Mouse (Mus musculus) cortical plate, adult 2 months (tissue): ENCODE data around the gene Nfasc. TPM values are rescaled to one million over a fixed set of nuclear protein-coding genes. Genes with fewer than 3 reads are reported as not detected.
A peak's percentile ranks its signal among the peaks of the same experiment; 100 is the strongest.

Source experiments
- H3K27ac ChIP-seq: fragments of 200-500 bp; 2 replicates; pipeline ENCODE4 v1.5.1; 2012; ENCODE audit warnings: low read length, control low read depth, inconsistent platforms; ENCODE audit not compliant: insufficient read depth
- H3K4me1 ChIP-seq: fragments of 200-500 bp; 2 replicates; pipeline ENCODE4 v1.6.1; 2011; ENCODE audit warnings: low read length; ENCODE audit not compliant: control insufficient read depth, insufficient read depth
- H3K4me3 ChIP-seq: fragments of 200-500 bp; 2 replicates; pipeline ENCODE4 v1.5.1; 2011; ENCODE audit warnings: mild to moderate bottlenecking, low read length, control low read depth; ENCODE audit not compliant: insufficient read depth
- CTCF ChIP-seq: fragments of 200-500 bp; IDR thresholded peaks from 2 replicates; pipeline ENCODE4 v1.5.1; 2011; ENCODE audit warnings: mild to moderate bottlenecking, control low read depth, low read length; ENCODE audit not compliant: insufficient read depth; ENCODE audit errors: extremely low read depth
- POLR2A ChIP-seq: fragments of 200-500 bp; IDR thresholded peaks from 2 replicates; pipeline ENCODE4 v1.6.1; 2011; ENCODE audit warnings: mild to moderate bottlenecking, low read length, control low read depth; ENCODE audit not compliant: insufficient read depth; ENCODE audit errors: extremely low read depth
- polyA plus RNA-seq: library from polyadenylated mRNA; depleted of rRNA; stranded (reverse); fragments of >200 nt; gene quantifications from 2 replicates; pipeline ENCODE4 v1.2.3, GENCODE M21; 2012

Nfasc gene
- polyA plus RNA-seq, 1 experiment, result 109 TPM

DNA sequence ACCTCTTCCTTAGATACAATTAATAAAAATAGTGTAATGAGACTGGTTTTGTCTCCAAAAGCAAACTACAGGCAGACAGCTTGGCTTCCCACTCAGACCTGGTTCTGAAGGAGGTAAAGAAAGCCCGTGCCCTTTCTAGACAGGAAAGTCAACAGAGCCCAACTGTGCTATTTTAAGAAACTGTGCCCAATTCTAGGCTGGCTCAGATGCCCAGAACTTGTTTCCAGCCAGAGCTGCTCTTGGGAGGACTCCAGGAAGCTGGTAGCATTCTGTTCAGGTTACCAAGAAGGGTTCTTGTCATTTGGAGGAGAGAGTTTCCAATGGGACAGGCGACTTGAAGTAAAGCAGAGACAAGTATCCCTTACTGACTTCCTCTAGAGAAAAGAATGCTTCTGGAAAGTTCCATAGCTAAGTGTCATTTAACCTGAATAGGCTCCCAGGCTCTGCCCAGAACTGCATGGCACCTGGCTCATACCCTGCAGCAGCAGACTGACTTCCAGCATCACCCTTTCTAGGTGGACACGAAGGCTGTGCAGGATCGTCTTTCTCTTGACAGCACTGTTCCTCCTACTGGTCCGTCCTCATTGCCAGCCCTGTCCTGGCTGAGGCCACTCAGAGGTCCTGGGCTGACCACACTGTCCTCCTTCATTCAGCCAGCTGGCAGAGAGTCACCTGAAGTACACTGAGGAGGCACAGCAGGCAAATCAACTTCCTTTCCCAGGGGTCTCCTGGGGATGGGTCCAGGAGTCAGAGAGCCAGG is 111.8 kb downstream of the Nfasc start:
- H3K4me1 ChIP-seq, result peaks cover 11% of the 10 kb centered on the region
- TF ChIP-seq CTCF, result no peak
- TF ChIP-seq POLR2A, result no peak
- H3K4me3 ChIP-seq, result no peak overlapping the region
- no peak overlapping the region for H3K27ac ChIP-seq

- H3K4me3 ChIP-seq, result no peak overlapping the region
- no peak overlapping the region for H3K27ac ChIP-seq
- no peak for TF ChIP-seq POLR2A
- no peak for TF ChIP-seq CTCF
- peaks cover 16% of the 10 kb centered on the region for H3K4me1 ChIP-seq
Measured at GRCm38 (mm10) chr1:132628599-132628998, 113.0 kb downstream of the Nfasc start.

- Histone ChIP-seq H3K4me3 (no peak overlapping the region), H3K27ac (no peak overlapping the region), H3K4me1 (peaks cover 18% of the 10 kb centered on the region)
- TF ChIP-seq CTCF (no peak), POLR2A (no peak)
Measured at GRCm38 (mm10) chr1:132628183-132628582, 113.4 kb downstream of the Nfasc start.

GRCm38 (mm10) chr1:132626125-132626756 is 115.4 kb downstream of the Nfasc start:
- TF ChIP-seq POLR2A (no peak), CTCF (no peak)
- Histone ChIP-seq H3K27ac (no peak overlapping the region), H3K4me1 (peaks cover 19% of the 10 kb centered on the region), H3K4me3 (no peak overlapping the region)

DNA sequence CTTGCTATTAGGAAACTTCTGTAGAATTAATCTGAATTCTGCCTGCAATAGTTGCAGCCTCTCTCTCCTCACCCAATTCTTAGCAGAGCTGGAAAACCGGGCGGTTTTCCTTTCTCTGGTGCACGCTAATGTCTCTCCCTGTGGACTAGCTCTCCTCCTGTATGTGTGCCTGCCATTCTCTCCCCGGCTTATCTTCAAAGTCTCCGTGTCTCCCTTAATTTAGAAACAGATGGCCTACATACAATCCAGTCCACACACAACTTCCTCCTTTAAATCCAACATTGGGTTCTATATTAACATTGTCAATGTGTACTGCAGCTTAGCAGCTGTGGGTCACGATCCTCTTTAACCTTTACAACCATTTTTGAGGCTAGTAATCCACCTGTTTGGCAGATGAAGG is 116.6 kb downstream of the Nfasc start:
- Histone ChIP-seq H3K4me1 (peaks cover 18% of the 10 kb centered on the region), H3K27ac (0 out of 2 replicates have a peak overlapping the region, but pooled peaks have one; percentile 16), H3K4me3 (no peak overlapping the region)
- TF ChIP-seq CTCF (no peak), POLR2A (no peak)

GRCm38 (mm10) chr1:132624466-132624865 is 117.1 kb downstream of the Nfasc start:
- peaks cover 16% of the 10 kb centered on the region for H3K4me1 ChIP-seq
- TF ChIP-seq POLR2A, result no peak
- no peak for TF ChIP-seq CTCF
- H3K27ac ChIP-seq, result no peak overlapping the region
- H3K4me3 ChIP-seq, result no peak overlapping the region

DNA sequence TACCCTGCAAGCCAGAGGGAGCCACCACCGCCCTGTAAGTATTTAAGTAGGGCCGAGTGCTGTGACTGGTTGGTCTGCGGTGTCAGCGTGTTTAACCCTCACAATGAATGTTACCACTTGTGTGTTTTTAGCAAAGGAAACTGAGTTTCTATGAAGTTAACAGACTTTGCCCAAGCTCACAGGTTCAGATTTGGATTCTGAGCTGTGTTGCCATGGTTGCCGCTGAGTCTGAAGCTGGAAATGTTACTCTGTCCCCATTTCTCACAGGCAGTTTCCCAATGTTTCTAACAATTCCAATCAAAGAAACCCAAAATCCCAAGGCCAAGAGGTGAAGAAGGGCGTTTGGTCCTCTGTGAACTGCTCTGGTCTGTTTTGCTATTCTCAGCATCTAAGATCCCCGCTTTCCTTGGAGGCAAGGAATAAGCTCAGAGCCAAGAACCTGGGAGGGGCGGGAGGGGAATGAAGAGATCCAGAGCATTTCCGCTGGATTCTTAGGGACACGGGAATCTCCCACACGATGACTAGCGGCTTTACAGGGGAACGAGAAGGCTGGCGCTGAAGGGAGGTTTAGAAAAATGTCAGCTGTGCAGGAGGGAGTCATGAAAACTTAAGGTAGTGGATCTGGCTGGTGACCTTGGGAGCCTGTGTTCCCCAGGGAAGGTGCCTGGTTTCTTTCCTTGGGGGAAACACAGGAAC is 117.8 kb downstream of the Nfasc start:
- no peak overlapping the region for H3K4me3 ChIP-seq
- TF ChIP-seq CTCF, result no peak
- no peak for TF ChIP-seq POLR2A
- H3K4me1 ChIP-seq, result peaks cover 13% of the 10 kb centered on the region
- H3K27ac ChIP-seq, result 0 out of 2 replicates have a peak overlapping the region, but pooled peaks have one; percentile 1

DNA sequence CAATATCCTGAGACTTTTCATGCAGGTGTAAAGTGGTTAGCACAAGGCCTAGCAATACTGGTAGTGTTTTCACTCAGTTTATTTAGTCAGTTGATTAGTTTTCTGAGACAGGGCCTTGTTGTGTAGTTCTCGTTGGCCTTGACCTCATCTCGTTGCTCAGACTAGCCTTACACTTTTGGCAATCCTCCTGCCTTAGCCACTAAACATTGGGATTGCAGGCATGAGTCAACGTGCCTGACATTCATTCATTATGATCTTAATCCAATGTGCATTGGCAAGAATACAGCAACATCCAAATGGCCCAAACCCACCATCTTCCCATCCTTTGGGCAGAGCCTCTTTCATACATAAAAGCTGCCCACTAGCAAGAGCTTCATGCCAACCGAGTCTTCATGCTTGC is 129.5 kb downstream of the Nfasc start:
- no peak for TF ChIP-seq POLR2A
- no peak for TF ChIP-seq CTCF
- Histone ChIP-seq H3K27ac (no peak overlapping the region), H3K4me1 (no peaks in the 10 kb centered on the region), H3K4me3 (no peak overlapping the region)

DNA sequence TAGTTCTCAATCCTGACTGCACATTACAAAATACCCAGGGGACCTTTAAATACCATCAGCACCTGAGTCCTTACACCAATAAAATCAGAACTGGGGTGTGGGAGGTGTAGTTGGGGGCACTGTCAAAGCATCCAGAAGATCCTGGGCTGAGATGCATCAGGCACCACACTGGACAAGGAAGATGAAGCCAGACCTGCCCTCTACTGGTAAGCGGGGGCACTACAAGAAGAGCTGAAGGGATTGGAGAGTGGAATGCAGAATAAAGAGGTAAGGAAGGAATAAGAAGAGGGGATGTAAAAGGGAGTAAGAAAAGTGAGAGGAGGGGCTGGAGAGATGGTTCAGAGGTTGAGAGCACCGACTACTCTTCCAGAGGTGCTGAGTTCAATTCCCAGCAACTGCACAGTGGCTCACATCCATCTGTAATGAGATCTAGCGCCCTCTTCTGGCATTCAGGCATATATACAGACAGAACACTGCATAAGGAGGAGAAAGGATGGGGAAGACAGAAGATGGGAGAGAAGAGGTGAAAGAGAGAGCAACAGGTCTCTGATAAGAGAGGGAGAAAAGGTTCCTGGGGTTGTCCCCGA is 132.5 kb downstream of the Nfasc start:
- H3K4me1 ChIP-seq, result no peaks in the 10 kb centered on the region
- no peak overlapping the region for H3K4me3 ChIP-seq
- TF ChIP-seq CTCF (peak; percentile 70), POLR2A (no peak)
- H3K27ac ChIP-seq, result no peak overlapping the region

- no peak for TF ChIP-seq CTCF
- no peak for TF ChIP-seq POLR2A
- Histone ChIP-seq H3K4me1 (no peaks in the 10 kb centered on the region), H3K4me3 (no peak overlapping the region), H3K27ac (no peak overlapping the region)
Measured at GRCm38 (mm10) chr1:132602161-132602560, 139.4 kb downstream of the Nfasc start.

GRCm38 (mm10) chr1:132598024-132598423 is 143.6 kb downstream of the Nfasc start:
- TF ChIP-seq POLR2A (no peak), CTCF (no peak)
- Histone ChIP-seq H3K4me3 (no peak overlapping the region), H3K4me1 (peaks cover 2% of the 10 kb centered on the region), H3K27ac (no peak overlapping the region)
